Mouse (Mus musculus) liver, adult 2 months (tissue): ENCODE data around the gene Pigk. TPM values are rescaled to one million over a fixed set of nuclear protein-coding genes. Genes with fewer than 3 reads are reported as not detected.

Experiments used
- DNase-seq: peaks from one replicate; pipeline ENCODE4 v3.0.0-alpha.2; 2011; ENCODE audit warnings: low read depth, low spot score; ENCODE audit errors: extremely low read depth
- H3K27ac ChIP-seq: fragments of 200-500 bp; replicated peaks from 2 replicates; pipeline ENCODE4 v1.5.1; 2012; ENCODE audit warnings: low read depth, mild to moderate bottlenecking, control low read depth, inconsistent platforms, low read length; ENCODE audit not compliant: insufficient read depth
- H3K27me3 ChIP-seq: fragments of 200-500 bp; 2 replicates; pipeline ENCODE4 v1.6.1; 2012; ENCODE audit warnings: mild to moderate bottlenecking, moderate library complexity, low read length, inconsistent platforms; ENCODE audit not compliant: control insufficient read depth, insufficient read depth
- H3K36me3 ChIP-seq: fragments of 200-500 bp; 2 replicates; pipeline ENCODE4 v1.6.1; 2012; ENCODE audit warnings: low read length, inconsistent platforms; ENCODE audit not compliant: control insufficient read depth, insufficient read depth
- H3K4me1 ChIP-seq: fragments of 200-500 bp; 2 replicates; pipeline ENCODE4 v1.6.1; 2011; ENCODE audit warnings: low read length; ENCODE audit not compliant: control insufficient read depth, insufficient read depth
- H3K4me3 ChIP-seq: fragments of 200-500 bp; 2 replicates; pipeline ENCODE4 v1.5.1; 2011; ENCODE audit warnings: low read depth, mild to moderate bottlenecking, control low read depth, low read length, moderate library complexity; ENCODE audit not compliant: insufficient read depth
- H3K79me2 ChIP-seq: fragments of 200-500 bp; 2 replicates; pipeline ENCODE4 v1.6.1; 2012; ENCODE audit warnings: inconsistent platforms, mild to moderate bottlenecking, low read length, moderate library complexity; ENCODE audit not compliant: control insufficient read depth, insufficient read depth
- H3K9ac ChIP-seq: fragments of 200-500 bp; 2 replicates; pipeline ENCODE4 v1.6.1; 2012; ENCODE audit warnings: low read depth, mild to moderate bottlenecking, control low read depth, inconsistent platforms, low read length
- CTCF ChIP-seq: fragments of 200-500 bp; IDR thresholded peaks from 2 replicates; pipeline ENCODE4 v1.5.1; 2011; ENCODE audit warnings: low read depth, low read length, control low read depth
- POLR2A ChIP-seq: fragments of 200-500 bp; IDR thresholded peaks from 2 replicates; pipeline ENCODE4 v1.6.1; 2011; ENCODE audit warnings: low read length, control low read depth; ENCODE audit not compliant: insufficient read depth; ENCODE audit errors: extremely low read depth
- WGBS: fragments of 180-500 bp; shearing (Covaris S2); methylation state at CpG from one replicate; pipeline ENCODE4 v1.1.7; 2018; 5-methylcytosine and 5-hydroxymethylcytosine counted together
- polyA plus RNA-seq: library from polyadenylated mRNA; depleted of rRNA; stranded (reverse); fragments of >200 nt; gene quantifications from 2 replicates; pipeline ENCODE4 v1.2.3, GENCODE M21; 2012
- total RNA-seq: library from RNA; depleted of rRNA; stranded (reverse); fragments of >200 nt; gene quantifications from 2 replicates; pipeline ENCODE4 v1.2.3, GENCODE M21; 2014

The Pigk gene
- total and polyA plus RNA-seq, 2 experiments = 14.1 to 27.1 TPM

DNA sequence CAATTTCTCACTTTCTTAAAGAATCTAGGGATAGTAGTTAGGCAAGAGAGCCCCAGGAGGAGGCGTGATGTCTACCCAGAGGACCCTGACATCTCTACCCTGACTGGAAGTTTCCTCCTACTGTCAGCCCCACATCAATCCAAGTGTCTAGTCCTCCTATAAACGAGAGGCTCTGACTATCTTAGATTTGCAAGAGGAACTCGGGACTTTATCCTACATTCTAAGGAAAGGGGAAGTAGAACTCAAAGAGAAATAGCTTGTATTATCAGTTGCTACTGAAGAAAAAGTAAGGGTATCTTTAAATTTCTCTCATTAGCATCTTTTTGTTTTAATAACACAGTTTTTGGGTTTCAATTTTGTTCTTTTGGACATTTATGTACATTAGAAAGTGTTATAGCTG lies 106.5 kb downstream of the Pigk start:
- H3K79me2 ChIP-seq = no peaks in the 10 kb centered on the region
- no peak overlapping the region for H3K27ac ChIP-seq
- no peak overlapping the region for H3K4me3 ChIP-seq
- no peak overlapping the region for H3K9ac ChIP-seq
- WGBS = 65% methylated on average over 3 of the region's 3 CpGs
- TF ChIP-seq POLR2A (no peak), CTCF (no peak)
- no peaks in the 10 kb centered on the region for H3K27me3 ChIP-seq
- H3K36me3 ChIP-seq = no peaks in the 10 kb centered on the region
- H3K4me1 ChIP-seq = peaks cover 3% of the 10 kb centered on the region
- DNase-seq = no peak

DNA sequence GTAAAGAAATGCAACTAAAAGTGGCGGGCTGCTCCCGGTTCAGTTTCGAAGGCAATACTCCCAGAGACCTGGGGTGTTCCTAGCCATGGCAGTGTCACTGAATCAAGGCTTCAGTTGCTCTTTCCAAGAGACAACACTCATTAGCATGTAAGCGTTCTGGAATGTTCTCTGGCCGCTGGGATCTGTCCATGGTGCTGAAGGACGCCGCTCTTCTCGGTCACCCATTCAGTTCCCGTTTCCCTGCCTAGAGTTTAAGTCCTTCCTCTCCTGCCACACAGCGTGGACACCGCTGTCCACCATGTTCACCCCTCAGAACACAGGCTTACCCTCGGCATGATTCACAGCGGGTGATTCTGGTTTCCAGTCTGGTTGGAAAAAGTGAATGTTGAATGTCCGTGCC lies 107.3 kb downstream of the Pigk start:
- Histone ChIP-seq H3K4me3 (no peak overlapping the region), H3K36me3 (no peaks in the 10 kb centered on the region), H3K4me1 (peaks cover 3% of the 10 kb centered on the region), H3K79me2 (no peaks in the 10 kb centered on the region), H3K27me3 (no peaks in the 10 kb centered on the region), H3K27ac (no peak overlapping the region), H3K9ac (no peak overlapping the region)
- TF ChIP-seq CTCF = no peak
- no peak for TF ChIP-seq POLR2A
- 56% methylated on average over 14 of the region's 14 CpGs for WGBS
- peak; percentile 6 for DNase-seq

DNA sequence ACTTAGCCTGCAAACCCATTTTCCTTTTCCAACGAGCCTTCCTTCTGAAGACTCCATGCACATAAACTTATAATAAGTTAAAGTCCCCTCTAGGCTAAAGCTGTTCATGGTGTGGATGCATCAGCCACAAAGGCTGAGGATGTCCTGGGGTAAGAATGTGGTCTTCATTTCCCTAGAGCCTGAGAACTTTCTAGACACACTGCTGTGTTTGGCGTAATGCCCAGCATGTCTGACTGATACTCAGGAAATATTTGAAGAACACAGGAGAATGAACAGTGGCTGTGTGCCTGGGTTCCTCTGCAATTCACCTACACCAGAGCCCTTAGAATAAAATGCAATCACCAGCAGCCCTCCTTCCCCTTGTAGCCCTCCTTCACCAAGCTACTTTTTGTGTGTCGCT lies 117.5 kb downstream of the Pigk start:
- Histone ChIP-seq H3K27me3 (no peaks in the 10 kb centered on the region), H3K79me2 (no peaks in the 10 kb centered on the region), H3K27ac (no peak overlapping the region), H3K36me3 (no peaks in the 10 kb centered on the region), H3K9ac (no peak overlapping the region), H3K4me3 (no peak overlapping the region), H3K4me1 (no peaks in the 10 kb centered on the region)
- 74% methylated on average over 3 of the region's 3 CpGs for WGBS
- no peak for DNase-seq
- TF ChIP-seq CTCF (no peak), POLR2A (no peak)

DNA sequence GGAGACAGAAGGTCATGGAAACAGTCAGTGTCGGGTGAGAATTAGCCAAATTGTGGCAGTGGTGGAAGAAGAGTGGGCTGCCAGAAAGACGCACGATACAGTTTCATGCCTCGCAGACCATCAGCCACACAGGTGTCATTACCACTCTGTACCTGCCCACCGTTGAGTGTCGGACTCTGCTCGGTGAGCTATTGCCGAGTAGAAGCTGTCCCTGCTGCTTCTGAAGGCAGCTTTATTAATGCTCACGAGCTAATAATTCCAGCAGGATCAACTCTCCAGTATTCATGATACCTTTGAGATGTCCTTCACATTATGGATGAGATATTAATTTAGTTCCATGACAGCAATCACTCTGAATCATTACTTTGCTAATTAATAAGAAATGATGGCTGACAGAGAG lies 118.1 kb downstream of the Pigk start:
- no peak for TF ChIP-seq CTCF
- no peaks in the 10 kb centered on the region for H3K4me1 ChIP-seq
- H3K27me3 ChIP-seq = no peaks in the 10 kb centered on the region
- no peak for DNase-seq
- no peaks in the 10 kb centered on the region for H3K36me3 ChIP-seq
- H3K9ac ChIP-seq = no peak overlapping the region
- H3K4me3 ChIP-seq = no peak overlapping the region
- WGBS = 84% methylated on average over 9 of the region's 9 CpGs
- H3K27ac ChIP-seq = no peak overlapping the region
- no peaks in the 10 kb centered on the region for H3K79me2 ChIP-seq

DNA sequence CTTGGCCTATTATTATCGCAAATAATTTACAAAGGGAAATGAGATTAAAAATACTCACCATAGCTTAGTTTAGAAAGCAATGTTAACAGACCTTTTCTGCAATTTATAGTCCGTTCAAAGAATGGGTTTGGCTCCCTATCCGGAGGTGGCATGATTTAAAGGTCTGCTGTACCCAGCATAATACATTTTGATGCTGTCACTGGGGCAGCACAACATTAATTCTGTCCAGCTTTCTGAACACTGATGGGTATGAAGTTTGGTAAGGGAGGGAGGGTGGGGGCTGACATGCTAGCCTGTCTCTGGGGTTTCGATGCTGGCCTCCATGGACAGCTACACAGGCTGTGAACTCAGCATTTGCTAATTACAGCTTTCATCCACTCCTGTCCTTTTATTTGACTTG lies 118.5 kb downstream of the Pigk start:
- H3K4me1 ChIP-seq = no peaks in the 10 kb centered on the region
- no peak overlapping the region for H3K9ac ChIP-seq
- no peak overlapping the region for H3K27ac ChIP-seq
- no peak overlapping the region for H3K4me3 ChIP-seq
- TF ChIP-seq CTCF (no peak), POLR2A (no peak)
- H3K27me3 ChIP-seq = no peaks in the 10 kb centered on the region
- no peaks in the 10 kb centered on the region for H3K36me3 ChIP-seq
- no peaks in the 10 kb centered on the region for H3K79me2 ChIP-seq
- no peak for DNase-seq
- WGBS = 89% methylated on average over 4 of the region's 4 CpGs

DNA sequence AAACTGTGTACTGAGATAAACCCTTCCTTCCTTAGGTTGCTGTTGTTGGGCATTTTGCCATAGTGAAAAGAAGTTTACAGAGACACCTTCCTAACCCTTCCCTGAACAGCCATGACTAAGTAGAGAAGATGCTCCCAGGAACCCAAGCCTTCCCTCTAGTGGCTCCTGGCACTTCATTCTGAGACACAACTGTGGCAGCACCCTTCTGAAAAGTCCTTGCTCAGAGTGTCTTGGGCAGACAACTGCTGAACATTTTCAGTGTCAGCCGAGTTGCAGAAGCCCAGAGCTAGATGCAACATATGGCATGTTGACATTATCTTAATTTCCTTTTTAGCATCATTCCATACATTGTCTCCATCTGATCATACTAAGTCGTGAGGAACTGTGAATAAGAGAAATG lies 123.5 kb downstream of the Pigk start:
- H3K27ac ChIP-seq = no peak overlapping the region

More for the DNA sequence above, 123.5 kb downstream of the Pigk start:
- DNase-seq = no peak
- Histone ChIP-seq H3K4me1 (no peaks in the 10 kb centered on the region), H3K9ac (no peak overlapping the region), H3K27me3 (no peaks in the 10 kb centered on the region), H3K36me3 (no peaks in the 10 kb centered on the region), H3K79me2 (no peaks in the 10 kb centered on the region), H3K4me3 (no peak overlapping the region)
- no peak for TF ChIP-seq POLR2A
- no peak for TF ChIP-seq CTCF
- 51% methylated on average over 2 of the region's 2 CpGs for WGBS
